Mouse (Mus musculus): ENCODE results near the gene Lyg1.
"Not testable (repeated sequence)": the region's sequence is repeated elsewhere in the genome, so short reads cannot be mapped to it uniquely, and the experiment has no call there.

Gene Lyg1

GRCm38 (mm10) chr1:37957659-37958058, at the start of gene Lyg1:
Lyg1 (minus strand) TSS chr1:37957759.
- no peak for DNase-seq (ENCODE audit: low spot score)

GRCm38 (mm10) chr1:38006741-38007140, 49.2 kb upstream of the Lyg1 start:
- DNase-seq (ENCODE audit: low spot score): no peak

- DNase-seq (ENCODE audit: low spot score): no peak
These were observed 45.5 kb upstream of the Lyg1 start for GRCm38 (mm10) chr1:38003046-38003445.

- DNase-seq (ENCODE audit: low spot score): no peak
These were observed 44.4 kb upstream of the Lyg1 start for GRCm38 (mm10) chr1:38001956-38002355.

- DNase-seq (ENCODE audit: low spot score): no peak
These were observed 43.3 kb upstream of the Lyg1 start for GRCm38 (mm10) chr1:38000844-38001243.

- no peak for DNase-seq (ENCODE audit: low spot score)
These were observed 42.0 kb upstream of the Lyg1 start for GRCm38 (mm10) chr1:37999552-37999951.

GRCm38 (mm10) chr1:37998371-37999199, 41.0 kb upstream of the Lyg1 start:
- DNase-seq (ENCODE audit: low spot score): no peak

- peak; percentile 96 for DNase-seq (ENCODE audit: low spot score)
These were observed 40.3 kb upstream of the Lyg1 start, which contains the start of the genes Txndc9 and Eif5b for GRCm38 (mm10) chr1:37997867-37998266. Txndc9 (minus strand) TSS chr1:37997893. Eif5b (plus strand) TSS chr1:37998010.

- peak; percentile 100 for DNase-seq (ENCODE audit: low spot score)
These were observed 39.4 kb upstream of the Lyg1 start for GRCm38 (mm10) chr1:37996877-37997484.

GRCm38 (mm10) chr1:37996226-37996625, 38.7 kb upstream of the Lyg1 start:
- no peak for DNase-seq (ENCODE audit: low spot score)

GRCm38 (mm10) chr1:37987856-37988255, 30.3 kb upstream of the Lyg1 start:
- no peak for DNase-seq (ENCODE audit: low spot score)

GRCm38 (mm10) chr1:37985764-37986323, 28.3 kb upstream of the Lyg1 start:
- DNase-seq (ENCODE audit: low spot score): no peak

GRCm38 (mm10) chr1:37984326-37984725, 26.8 kb upstream of the Lyg1 start:
- DNase-seq (ENCODE audit: low spot score): no peak

- no peak for DNase-seq (ENCODE audit: low spot score)
These were observed 19.7 kb upstream of the Lyg1 start for GRCm38 (mm10) chr1:37977303-37977702.

GRCm38 (mm10) chr1:37976666-37977065, 19.1 kb upstream of the Lyg1 start:
- DNase-seq (ENCODE audit: low spot score): not testable (repeated sequence)

- DNase-seq (ENCODE audit: low spot score): no peak
These were observed 14.0 kb upstream of the Lyg1 start for GRCm38 (mm10) chr1:37971520-37971919.

GRCm38 (mm10) chr1:37968746-37969145, 11.2 kb upstream of the Lyg1 start:
- DNase-seq (ENCODE audit: low spot score): no peak

GRCm38 (mm10) chr1:37965571-37965970, 8.0 kb upstream of the Lyg1 start:
- DNase-seq (ENCODE audit: low spot score): no peak

- DNase-seq (ENCODE audit: low spot score): no peak
These were observed 1.9 kb upstream of the Lyg1 start for GRCm38 (mm10) chr1:37959486-37959885.

- DNase-seq (ENCODE audit: low spot score): no peak
These were observed 957 bp upstream of the Lyg1 start for GRCm38 (mm10) chr1:37958516-37958915.

GRCm38 (mm10) chr1:37956690-37957431, 698 bp downstream of the Lyg1 start:
- no peak for DNase-seq (ENCODE audit: low spot score)

GRCm38 (mm10) chr1:37955251-37955650, 2.3 kb downstream of the Lyg1 start:
- DNase-seq (ENCODE audit: low spot score): no peak
